Mouse (Mus musculus) brain, embryonic 14.5 days (tissue): ENCODE measurements around the gene Npsr1.

ENCODE experiments used
- CTCF ChIP-seq: fragments of 200-500 bp; IDR thresholded peaks from 2 replicates; pipeline ENCODE4 v1.5.1; 2012; ENCODE audit warnings: inconsistent platforms, mild to moderate bottlenecking, moderate library complexity, borderline replicate concordance; ENCODE audit not compliant: insufficient read depth, insufficient read length; ENCODE audit errors: extremely low read depth
- POLR2A ChIP-seq: fragments of 200-500 bp; IDR thresholded peaks from 2 replicates; pipeline ENCODE4 v1.6.1; 2012; ENCODE audit warnings: mild to moderate bottlenecking, inconsistent platforms, borderline replicate concordance; ENCODE audit not compliant: poor library complexity, insufficient read depth, insufficient read length, severe bottlenecking; ENCODE audit errors: extremely low read depth

- TF ChIP-seq CTCF: no peak
- TF ChIP-seq POLR2A: no peak
Observed at GRCm38 (mm10) chr9:24099631-24100030, 1.8 kb downstream of the Npsr1 start.
